Mouse (Mus musculus) olfactory bulb, adult 2 months (tissue): ENCODE results near the gene Gm3776. TPM values are rescaled to one million over a fixed set of nuclear protein-coding genes. Genes with fewer than 3 reads are reported as not detected.
"Not testable (repeated sequence)": the region's sequence is repeated elsewhere in the genome, so short reads cannot be mapped to it uniquely, and the experiment has no call there.

ENCODE experiments used
- H3K27ac ChIP-seq: fragments of 200-500 bp; 2 replicates; pipeline ENCODE4 v1.5.1; 2012; ENCODE audit warnings: low read depth, low read length; ENCODE audit not compliant: insufficient read depth
- H3K4me1 ChIP-seq: fragments of 200-500 bp; 2 replicates; pipeline ENCODE4 v1.6.1; 2012; ENCODE audit warnings: low read length; ENCODE audit not compliant: control insufficient read depth, insufficient read depth
- H3K4me3 ChIP-seq: fragments of 200-500 bp; 2 replicates; pipeline ENCODE4 v1.5.1; 2012; ENCODE audit warnings: mild to moderate bottlenecking, low read depth, low read length, moderate library complexity; ENCODE audit not compliant: insufficient read depth
- CTCF ChIP-seq: fragments of 200-500 bp; IDR thresholded peaks from 2 replicates; pipeline ENCODE4 v1.5.1; 2012; ENCODE audit warnings: low read depth, mild to moderate bottlenecking, low read length, moderate library complexity; ENCODE audit not compliant: insufficient read depth
- POLR2A ChIP-seq: fragments of 200-500 bp; IDR thresholded peaks from 2 replicates; pipeline ENCODE4 v1.6.1; 2012; ENCODE audit warnings: mild to moderate bottlenecking, low read depth, low read length, moderate library complexity; ENCODE audit not compliant: insufficient read depth
- WGBS: fragments of 180-500 bp; shearing (Covaris S2); methylation state at CpG from one replicate; pipeline ENCODE4 v1.1.7; 2018; 5-methylcytosine and 5-hydroxymethylcytosine counted together
- polyA plus RNA-seq: library from polyadenylated mRNA; stranded (reverse); fragments of >200 nt; gene quantifications from 2 replicates; pipeline ENCODE4 v1.2.4, GENCODE M21; 2012; ENCODE audit warnings: low replicate concordance; ENCODE audit not compliant: missing spikeins, insufficient read depth, insufficient read length

Gene Gm3776
- polyA plus RNA-seq, 1 experiment = not detected

GRCm38 (mm10) chr9:78294781-78295180 lies 37.9 kb downstream of the Gm3776 start:
- 77% methylated on average over 7 of the region's 7 CpGs for WGBS

GRCm38 (mm10) chr9:78296089-78296488 lies 39.2 kb downstream of the Gm3776 start:
- WGBS = 18% methylated on average over 6 of the region's 6 CpGs
- H3K4me1 ChIP-seq = not testable (repeated sequence)

More at GRCm38 (mm10) chr9:78294781-78295180, 37.9 kb downstream of the Gm3776 start:
- H3K27ac ChIP-seq, H3K4me1 ChIP-seq, H3K4me3 ChIP-seq: not testable (repeated sequence)

GRCm38 (mm10) chr9:78298232-78298631 lies 41.3 kb downstream of the Gm3776 start:
- H3K4me3 ChIP-seq = no peak overlapping the region
- no peak overlapping the region for H3K27ac ChIP-seq
- TF ChIP-seq POLR2A = no peak
- no peak for TF ChIP-seq CTCF
- 88% methylated on average over 1 of the region's 1 CpGs for WGBS
- no peaks in the 10 kb centered on the region for H3K4me1 ChIP-seq

More at GRCm38 (mm10) chr9:78296089-78296488, 39.2 kb downstream of the Gm3776 start:
- H3K4me3 ChIP-seq, H3K27ac ChIP-seq: not testable (repeated sequence)
- peak; percentile 42; the same call in 1 of the 2 replicates for TF ChIP-seq CTCF

GRCm38 (mm10) chr9:78299143-78299542 lies 42.2 kb downstream of the Gm3776 start:
- WGBS = 78% methylated on average over 1 of the region's 1 CpGs
- H3K4me1 ChIP-seq, H3K27ac ChIP-seq, H3K4me3 ChIP-seq: not testable (repeated sequence)

- H3K27ac ChIP-seq, H3K4me1 ChIP-seq, H3K4me3 ChIP-seq: not testable (repeated sequence)
- WGBS = 87% methylated on average over 3 of the region's 3 CpGs
Observed at GRCm38 (mm10) chr9:78308122-78308521, 51.2 kb downstream of the Gm3776 start.

- H3K4me1 ChIP-seq = no peaks in the 10 kb centered on the region
- 85% methylated on average over 2 of the region's 2 CpGs for WGBS
- TF ChIP-seq CTCF (no peak), POLR2A (no peak)
- no peak within 1 kb of the TSS for H3K27ac ChIP-seq
- H3K4me3 ChIP-seq = no peak within 1 kb of the TSS
Observed at GRCm38 (mm10) chr9:78314696-78315095, 57.8 kb downstream of the Gm3776 start, which contains the start of gene Omt2a. Gene Omt2a (minus strand): TSS chr9:78314796.

Other genes with a start within 250 kb of the Gm3776 start
- gene Gcm1, start 205.2 kb upstream of the Gm3776 start, polyA plus RNA-seq = not detected in 2 replicates
- gene Fbxo9, start 148.1 kb upstream of the Gm3776 start, polyA plus RNA-seq = not detected in 2 replicates
- not detected in 2 replicates for gene Ick, start 147.9 kb upstream of the Gm3776 start, polyA plus RNA-seq
- gene Gsta4, start 74.4 kb upstream of the Gm3776 start, polyA plus RNA-seq = not detected in 2 replicates
- gene Gsta1, start 26.5 kb upstream of the Gm3776 start, polyA plus RNA-seq = not detected in 2 replicates
- not detected in 2 replicates for gene Gm10639, start 32.8 kb downstream of the Gm3776 start, polyA plus RNA-seq
- not detected in 2 replicates for gene Omt2a, start 57.7 kb downstream of the Gm3776 start, polyA plus RNA-seq
- not detected in 2 replicates for gene Omt2b, start 70.5 kb downstream of the Gm3776 start, polyA plus RNA-seq
- gene Gsta2, start 98.7 kb downstream of the Gm3776 start, polyA plus RNA-seq = not detected in 2 replicates
- gene Dppa5a, start 111.0 kb downstream of the Gm3776 start, polyA plus RNA-seq = not detected in 2 replicates
- not detected in 2 replicates for gene Ooep, start 121.6 kb downstream of the Gm3776 start, polyA plus RNA-seq
- not detected in 2 replicates for gene Ddx43, start 138.6 kb downstream of the Gm3776 start, polyA plus RNA-seq
- gene Cgas, start 186.1 kb downstream of the Gm3776 start, polyA plus RNA-seq = not detected in 2 replicates
- not detected in 2 replicates for gene Mto1, start 191.1 kb downstream of the Gm3776 start, polyA plus RNA-seq
- not detected in 2 replicates for gene Gm17324, start 191.7 kb downstream of the Gm3776 start, polyA plus RNA-seq
- 5,304 and 7,068 TPM in 2 replicates for gene Eef1a1, start 232.0 kb downstream of the Gm3776 start, polyA plus RNA-seq